Mouse (Mus musculus): ENCODE measurements at regions not wholly inside any gene's neighbourhood (a gene's known extent, or its start where the extent isn't known, plus 50 kb on each side); places are given as distances from the start of the nearest gene placed in this dataset.

DNA sequence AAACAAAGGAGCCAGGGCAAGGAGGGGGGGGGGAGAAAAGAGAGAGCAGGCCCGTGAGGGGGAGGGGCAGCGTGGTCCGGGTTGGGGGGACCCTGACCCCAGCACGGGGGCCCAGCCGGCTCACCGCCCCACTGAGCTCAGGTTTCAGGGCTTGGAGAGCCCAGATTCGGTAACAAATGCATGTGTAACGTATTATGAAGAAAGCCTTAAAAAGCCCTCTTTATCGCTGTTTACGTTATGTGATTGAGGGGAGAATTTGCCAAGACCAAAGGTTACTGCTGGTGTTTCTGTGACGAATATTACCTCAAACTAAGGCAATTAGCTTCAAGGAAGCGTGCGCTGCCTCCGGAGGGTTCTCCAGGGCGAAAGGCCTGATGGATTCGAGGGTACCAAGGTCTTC is 54.2 kb downstream of the Barx1 start:
- DNase-seq (ENCODE audit: low spot score in 2 of 2), result no peak

DNA sequence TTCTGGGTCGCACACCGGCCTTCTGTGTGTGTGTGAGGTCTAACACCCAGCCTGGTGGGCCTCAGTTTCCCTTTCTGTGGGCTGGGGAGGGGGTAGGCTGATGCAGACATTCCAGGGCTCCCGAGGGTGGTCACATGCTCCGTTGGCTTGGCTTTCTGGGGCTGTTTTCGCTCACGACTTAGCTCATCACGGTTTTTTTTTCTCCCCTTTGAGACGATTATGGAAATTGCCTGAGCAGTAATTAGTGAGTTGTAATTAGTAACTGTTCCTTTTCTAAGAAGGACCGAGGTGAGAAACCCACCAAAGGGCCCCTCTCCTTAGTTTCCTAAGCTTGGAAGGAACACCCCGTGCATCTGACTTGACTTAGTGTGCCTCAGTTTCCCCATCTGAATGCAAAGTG is 54.7 kb downstream of the Barx1 start:
- DNase-seq (ENCODE audit: low spot score in 2 of 2), result no peak

DNA sequence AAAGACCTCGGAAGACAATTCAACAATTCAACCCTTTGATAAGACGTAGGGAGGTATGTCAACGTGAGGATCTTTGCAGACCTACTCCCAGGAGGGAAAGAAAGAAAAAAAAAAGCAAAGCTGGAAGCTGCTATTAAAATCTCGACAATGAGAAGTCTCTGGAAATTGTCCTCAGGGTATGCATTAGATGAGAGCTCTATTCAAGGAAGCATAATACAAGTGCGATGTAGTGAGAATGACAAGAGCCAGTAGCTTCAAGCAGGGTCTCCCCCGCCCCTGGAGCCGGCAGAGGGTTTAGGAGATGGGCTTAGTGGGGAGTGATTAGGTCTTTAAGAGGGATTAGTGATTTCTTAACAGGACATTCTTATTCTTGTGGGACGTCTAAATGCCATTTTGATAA is 60.9 kb downstream of the Barx1 start:
- no peak for DNase-seq (ENCODE audit: low spot score in 2 of 2)

DNA sequence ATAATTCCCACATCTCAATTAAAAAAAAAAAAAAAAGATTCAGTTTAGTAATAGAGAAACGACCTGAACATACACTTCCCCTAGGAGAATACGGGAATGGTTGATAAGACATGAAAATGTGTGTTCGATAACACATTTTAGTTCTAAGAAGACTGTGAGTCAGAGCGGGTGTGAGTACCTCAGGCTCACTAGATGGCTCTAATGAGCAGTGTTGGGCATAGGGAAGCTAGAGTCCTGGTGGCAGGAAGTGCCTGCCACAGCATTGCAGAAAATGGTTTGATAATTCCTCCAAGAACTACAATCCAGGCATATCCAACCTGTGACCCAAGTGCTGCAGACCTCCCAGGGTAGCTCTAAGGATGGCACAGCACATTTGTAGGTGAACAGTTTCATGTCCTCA is 63.6 kb downstream of the Barx1 start:
- DNase-seq (ENCODE audit: low spot score in 2 of 2), result peak in 1 of 2 experiments; percentile 21

- DNase-seq (ENCODE audit: low spot score in 2 of 2), result no peak
Measured at GRCm38 (mm10) chr13:48731046-48731996, 68.5 kb downstream of the Barx1 start.

DNA sequence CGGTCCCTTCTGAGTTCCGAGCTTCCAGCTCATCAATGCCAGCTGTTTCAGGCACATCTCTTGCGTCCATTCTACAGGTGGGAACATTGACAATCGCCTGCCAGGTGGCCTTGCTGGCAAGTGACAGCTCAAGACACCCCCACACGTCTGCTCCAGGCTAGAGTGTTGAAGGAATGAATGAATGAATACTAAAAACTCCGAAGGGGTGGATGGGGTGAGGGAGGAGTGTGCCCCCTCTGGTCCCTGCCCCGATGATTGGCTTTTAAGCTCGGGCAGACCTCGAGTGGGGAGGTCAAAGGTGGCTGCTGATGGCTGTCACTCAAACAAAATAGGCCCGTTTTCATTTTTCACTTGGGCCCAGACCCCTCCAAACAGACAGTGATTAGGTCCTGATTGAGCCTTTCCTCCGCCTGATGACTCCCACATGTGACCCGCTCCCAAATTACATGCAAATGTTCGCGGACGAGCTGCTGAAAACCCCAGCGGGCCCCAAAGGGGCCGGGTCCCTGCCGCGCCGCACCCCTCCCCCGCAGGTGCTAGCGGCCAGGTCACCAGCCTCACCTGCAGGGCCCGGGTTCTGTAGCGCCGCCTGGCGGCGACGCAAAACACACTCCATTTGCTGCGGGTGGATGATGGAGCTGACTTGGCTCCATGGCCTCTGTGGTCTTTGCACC is 69.5 kb downstream of the Barx1 start:
- DNase-seq (ENCODE audit: low spot score in 2 of 2), result peak in 1 of 2 experiments; percentile 11

DNA sequence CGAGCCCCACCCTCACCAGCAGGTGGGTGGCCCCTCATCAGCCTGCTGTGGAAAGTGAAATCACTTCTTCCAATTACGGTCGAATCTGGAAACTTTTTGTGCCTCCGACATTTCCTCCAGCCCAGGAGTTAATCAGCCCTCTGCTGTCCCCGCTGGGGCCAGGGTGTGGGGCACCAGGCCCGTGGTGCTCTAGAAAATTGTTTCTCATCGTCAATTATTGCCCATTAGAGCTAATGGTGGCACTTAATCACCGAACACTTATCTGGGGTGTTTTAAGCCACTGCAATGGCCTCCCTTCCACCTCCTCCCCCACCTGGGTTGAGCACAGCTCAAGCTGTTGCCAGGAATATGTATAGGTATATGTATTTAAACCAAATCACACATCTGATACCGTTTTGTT is 72.2 kb downstream of the Barx1 start:
- no peak for DNase-seq (ENCODE audit: low spot score in 2 of 2)

- no peak for DNase-seq (ENCODE audit: low spot score in 2 of 2)
Measured at GRCm38 (mm10) chr13:48745566-48745965, 82.8 kb downstream of the Barx1 start.

- no peak for DNase-seq (ENCODE audit: low spot score in 2 of 2)
Measured at GRCm38 (mm10) chr13:48746301-48746700, 83.5 kb downstream of the Barx1 start.

Measured in right cerebral cortex, adult 2 months (tissue).